Mouse (Mus musculus) testis, adult 2 months (tissue): Measurements from ENCODE around the gene Ssr2. TPM values are rescaled to one million over a fixed set of nuclear protein-coding genes. Genes with fewer than 3 reads are reported as not detected.

Experiments
- H3K27ac ChIP-seq: fragments of 200-500 bp; 2 replicates; pipeline ENCODE4 v1.5.1; 2012; ENCODE audit warnings: low read depth, low read length; ENCODE audit not compliant: control insufficient read depth, insufficient read depth
- H3K27me3 ChIP-seq: fragments of 200-500 bp; 2 replicates; pipeline ENCODE4 v1.6.1; 2012; ENCODE audit warnings: mild to moderate bottlenecking, low read length, moderate library complexity; ENCODE audit not compliant: control insufficient read depth, insufficient read depth
- H3K36me3 ChIP-seq: fragments of 200-500 bp; 2 replicates; pipeline ENCODE4 v1.6.1; 2012; ENCODE audit warnings: mild to moderate bottlenecking, low read length; ENCODE audit not compliant: control insufficient read depth, insufficient read depth
- H3K4me1 ChIP-seq: fragments of 200-500 bp; 2 replicates; pipeline ENCODE4 v1.6.1; 2012; ENCODE audit warnings: low read length; ENCODE audit not compliant: control insufficient read depth, insufficient read depth
- H3K4me3 ChIP-seq: fragments of 200-500 bp; 2 replicates; pipeline ENCODE4 v1.5.1; 2012; ENCODE audit warnings: low read depth, mild to moderate bottlenecking, low read length, moderate library complexity, mixed read lengths; ENCODE audit not compliant: control insufficient read depth
- CTCF ChIP-seq: fragments of 200-500 bp; IDR thresholded peaks from 2 replicates; pipeline ENCODE4 v1.5.1; 2012; ENCODE audit warnings: low read depth, mild to moderate bottlenecking, inconsistent platforms, low read length, moderate library complexity; ENCODE audit not compliant: control insufficient read depth, insufficient read depth, insufficient replicate concordance
- POLR2A ChIP-seq: fragments of 200-500 bp; IDR thresholded peaks from 2 replicates; pipeline ENCODE4 v1.6.1; 2012; ENCODE audit warnings: low read depth, mild to moderate bottlenecking, inconsistent platforms, low read length, moderate library complexity; ENCODE audit not compliant: control insufficient read depth
- polyA plus RNA-seq: library from polyadenylated mRNA; depleted of rRNA; stranded (reverse); fragments of >200 nt; gene quantifications from 2 replicates; pipeline ENCODE4 v1.2.3, GENCODE M21; 2012

Gene Ssr2
- polyA plus RNA-seq, 1 experiment, result 161 TPM

DNA sequence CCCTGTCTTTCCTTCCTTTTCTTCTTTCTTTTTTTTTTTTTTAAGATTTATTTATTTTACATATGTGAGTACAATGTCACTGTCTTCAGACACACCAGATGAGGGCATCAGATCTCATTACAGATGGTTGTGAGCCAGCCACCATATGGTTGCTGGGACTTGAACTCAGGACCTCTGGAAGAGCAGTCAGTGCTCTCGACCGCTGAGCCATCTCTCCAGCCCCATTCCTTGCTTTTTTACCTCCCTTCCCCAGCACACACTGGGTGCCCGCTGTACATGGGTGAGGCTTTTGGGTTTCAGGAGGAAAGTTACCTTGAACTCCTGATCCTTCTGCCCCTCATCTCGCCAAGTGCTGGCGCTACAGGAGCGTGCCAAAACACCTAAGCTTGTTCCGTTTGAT lies 49.9 kb downstream of the Ssr2 start:
- TF ChIP-seq CTCF (no peak), POLR2A (no peak)
- Histone ChIP-seq H3K27ac (no peak overlapping the region), H3K36me3 (no peaks in the 10 kb centered on the region), H3K4me3 (no peak overlapping the region), H3K4me1 (peaks cover 6% of the 10 kb centered on the region), H3K27me3 (no peaks in the 10 kb centered on the region)

DNA sequence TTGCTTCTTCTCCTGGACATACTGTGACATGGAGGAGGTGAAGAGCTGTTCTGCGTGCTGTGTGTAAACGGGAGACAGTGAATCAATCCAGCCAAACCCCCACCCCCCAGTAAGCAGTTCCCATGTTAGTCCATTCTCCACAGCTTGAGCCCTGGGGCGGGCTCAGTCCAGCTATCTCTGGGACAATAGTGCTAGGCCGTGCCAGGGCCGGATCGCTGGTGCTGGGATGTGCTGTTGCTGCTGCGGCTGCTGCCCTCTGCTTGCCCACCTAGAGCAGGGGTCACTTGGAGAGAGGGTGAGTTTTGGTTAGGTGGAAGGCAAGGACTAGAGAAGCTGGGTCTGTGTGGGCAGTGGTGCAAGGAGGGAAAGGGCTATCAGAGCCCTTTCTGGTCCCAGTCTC lies 50.6 kb downstream of the Ssr2 start:
- no peaks in the 10 kb centered on the region for H3K27me3 ChIP-seq
- no peak overlapping the region for H3K27ac ChIP-seq
- no peak for TF ChIP-seq POLR2A
- TF ChIP-seq CTCF, result no peak
- H3K4me3 ChIP-seq, result no peak overlapping the region
- H3K4me1 ChIP-seq, result peaks cover 4% of the 10 kb centered on the region
- H3K36me3 ChIP-seq, result no peaks in the 10 kb centered on the region

DNA sequence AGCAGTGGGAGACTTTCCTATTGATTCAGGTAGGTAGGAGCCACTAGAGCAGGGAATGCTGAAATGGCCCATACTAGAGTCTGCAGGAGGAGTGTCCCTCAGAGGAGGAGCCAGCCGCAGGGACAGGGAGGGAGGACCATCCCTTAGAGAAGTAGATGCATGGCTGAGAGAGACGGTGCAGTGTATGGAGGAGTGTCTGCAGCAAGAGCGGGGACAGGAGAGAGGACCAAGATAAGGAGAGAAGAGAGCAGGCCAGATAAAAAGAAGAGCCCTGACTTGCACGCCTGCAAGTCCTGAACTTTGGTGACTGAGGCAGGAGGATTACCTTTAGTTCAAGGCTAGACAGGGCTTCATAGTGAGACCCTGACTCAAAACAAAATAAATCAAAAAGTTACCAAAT lies 51.4 kb downstream of the Ssr2 start:
- H3K36me3 ChIP-seq, result no peaks in the 10 kb centered on the region
- TF ChIP-seq CTCF (no peak), POLR2A (no peak)
- no peak overlapping the region for H3K4me3 ChIP-seq
- H3K27ac ChIP-seq, result no peak overlapping the region
- H3K27me3 ChIP-seq, result no peaks in the 10 kb centered on the region
- H3K4me1 ChIP-seq, result peaks cover 4% of the 10 kb centered on the region

DNA sequence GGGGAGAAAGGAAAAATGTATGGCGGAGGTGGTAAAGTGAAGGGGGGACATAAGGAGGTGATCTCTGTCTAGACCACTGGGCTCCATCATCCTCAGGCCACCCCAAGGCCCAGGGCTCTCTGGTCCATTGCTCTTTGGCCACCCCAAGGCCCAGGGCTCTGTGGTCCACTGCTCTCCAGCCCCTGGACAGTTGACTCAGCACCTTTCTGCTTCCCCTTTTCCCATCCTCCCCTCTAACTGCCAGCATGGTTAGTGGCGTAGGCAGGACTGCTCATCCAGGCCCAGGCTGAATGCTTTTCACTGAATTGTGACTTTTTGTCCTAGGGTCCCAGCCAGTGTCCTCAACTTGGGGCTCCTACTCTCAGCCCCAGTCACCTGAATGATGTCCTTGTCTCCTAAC lies 51.9 kb downstream of the Ssr2 start:
- Histone ChIP-seq H3K4me3 (no peak overlapping the region), H3K27ac (no peak overlapping the region), H3K4me1 (peaks cover 4% of the 10 kb centered on the region), H3K36me3 (no peaks in the 10 kb centered on the region), H3K27me3 (no peaks in the 10 kb centered on the region)
- TF ChIP-seq POLR2A (no peak), CTCF (no peak)

DNA sequence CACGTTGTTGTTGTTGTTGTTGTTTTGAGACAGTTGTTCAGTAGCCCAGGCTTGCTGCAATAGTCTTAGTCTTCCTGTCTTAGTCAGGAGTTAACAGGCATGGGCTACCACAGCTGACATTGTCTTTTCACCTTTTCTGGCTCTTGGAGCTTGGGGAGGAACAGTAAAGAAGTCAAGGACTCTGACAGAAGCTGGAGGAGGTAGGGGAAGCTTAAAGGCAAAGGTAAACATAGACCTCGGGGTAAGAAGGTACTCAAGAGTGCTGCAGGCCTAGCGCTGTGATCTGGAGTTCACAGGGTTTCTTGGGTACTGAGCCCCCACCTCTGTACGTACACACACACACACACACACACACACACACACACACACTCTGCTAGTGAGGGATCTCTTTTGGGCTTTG lies 53.1 kb downstream of the Ssr2 start:
- TF ChIP-seq CTCF (no peak), POLR2A (no peak)
- H3K4me1 ChIP-seq, result peaks cover 2% of the 10 kb centered on the region; the same call in 1 of the 2 replicates
- no peak overlapping the region for H3K27ac ChIP-seq
- H3K36me3 ChIP-seq, result no peaks in the 10 kb centered on the region
- no peaks in the 10 kb centered on the region for H3K27me3 ChIP-seq
- no peak overlapping the region for H3K4me3 ChIP-seq

DNA sequence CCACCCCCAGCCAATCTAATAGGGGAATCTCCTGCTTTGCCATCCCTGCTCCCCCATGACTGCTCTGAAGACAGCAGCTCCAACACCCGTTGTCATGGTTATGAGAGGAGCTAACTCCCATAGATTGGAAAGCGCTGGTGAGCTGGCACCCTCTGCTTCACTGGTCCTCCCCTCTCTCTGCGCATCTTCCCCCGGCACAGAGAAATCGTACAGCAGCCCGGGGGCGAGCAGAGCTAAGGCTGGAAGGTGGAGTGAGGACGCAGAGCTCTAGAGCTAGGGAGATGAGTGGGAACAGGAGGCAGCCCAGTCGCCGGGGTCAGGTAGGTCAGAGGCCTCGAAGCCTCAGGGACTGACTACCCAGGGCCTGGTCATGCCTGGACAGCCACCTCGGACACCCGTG lies 53.6 kb downstream of the Ssr2 start:
- H3K4me1 ChIP-seq, result peaks cover 2% of the 10 kb centered on the region; the same call in 1 of the 2 replicates
- no peaks in the 10 kb centered on the region for H3K27me3 ChIP-seq
- H3K36me3 ChIP-seq, result no peaks in the 10 kb centered on the region
- no peak overlapping the region for H3K27ac ChIP-seq
- no peak for TF ChIP-seq POLR2A
- TF ChIP-seq CTCF, result no peak
- no peak overlapping the region for H3K4me3 ChIP-seq

DNA sequence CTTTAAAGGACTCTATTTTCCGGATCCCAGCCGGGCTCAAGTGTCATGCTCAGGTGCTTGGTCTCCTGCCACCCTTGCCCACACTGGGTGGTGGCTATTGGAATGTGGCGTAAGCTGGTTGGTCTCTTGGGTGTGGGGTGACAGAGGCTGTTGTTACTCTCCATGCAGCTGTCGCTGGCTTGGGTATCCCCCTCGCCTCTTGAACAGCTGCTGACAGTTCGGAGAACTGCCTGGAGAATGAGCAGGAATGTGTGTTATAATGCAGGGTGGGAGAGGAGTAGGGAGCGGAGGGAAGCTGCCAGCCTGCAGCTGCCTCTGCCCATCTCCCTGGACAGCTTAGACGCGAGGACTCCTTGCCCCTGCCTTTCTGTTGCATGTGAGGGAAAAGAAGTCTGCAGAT lies 54.3 kb downstream of the Ssr2 start:
- no peaks in the 10 kb centered on the region for H3K36me3 ChIP-seq
- H3K4me1 ChIP-seq, result 0 out of 2 replicates have a peak, but pooled peaks cover 2% of the 10 kb centered on the region
- no peak overlapping the region for H3K27ac ChIP-seq
- no peak overlapping the region for H3K4me3 ChIP-seq
- H3K27me3 ChIP-seq, result no peaks in the 10 kb centered on the region
- TF ChIP-seq POLR2A (no peak), CTCF (no peak)

DNA sequence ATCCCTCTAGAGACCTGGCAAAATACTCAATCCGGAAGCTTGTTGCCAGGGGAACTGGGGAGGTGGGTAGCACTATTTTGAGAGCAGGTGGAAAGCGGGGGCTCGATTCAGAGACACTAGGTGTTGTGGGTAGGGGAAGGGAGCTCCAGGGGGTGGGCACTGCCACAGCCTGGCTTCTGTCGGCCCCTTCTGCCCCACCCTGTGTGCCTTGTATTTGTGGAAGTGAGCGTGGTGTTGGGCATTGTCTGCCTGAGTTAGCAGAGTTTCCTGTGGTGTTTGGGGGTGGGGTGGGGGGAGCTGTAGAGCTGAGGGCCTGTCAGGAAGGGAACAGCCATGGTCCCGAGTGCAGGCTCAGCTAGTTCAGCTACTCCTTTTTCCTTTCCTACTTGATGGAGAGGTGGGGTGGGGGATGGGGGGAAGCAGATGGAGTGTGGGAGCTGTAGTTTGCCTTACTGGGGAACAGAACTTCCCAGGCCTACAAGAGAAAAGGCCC lies 55.2 kb downstream of the Ssr2 start:
- TF ChIP-seq POLR2A (no peak), CTCF (no peak)
- Histone ChIP-seq H3K36me3 (no peaks in the 10 kb centered on the region), H3K4me1 (0 out of 2 replicates have a peak, but pooled peaks cover 2% of the 10 kb centered on the region), H3K27ac (no peak overlapping the region), H3K4me3 (no peak overlapping the region), H3K27me3 (no peaks in the 10 kb centered on the region)
